Mouse (Mus musculus): ENCODE measurements around the gene Pip5k1b. TPM values are rescaled to one million over a fixed set of nuclear protein-coding genes. Genes with fewer than 3 reads are reported as not detected.

The Pip5k1b gene
- polyA plus RNA-seq, 1 experiment from 2014 or later = 0.34 TPM

GRCm38 (mm10) chr19:24427258-24427657, 128.4 kb downstream of the Pip5k1b start:
- no peak for ATAC-seq (ENCODE audit: insufficient number of reproducible peaks, insufficient read depth, low FRiP score, low TSS enrichment, low read depth)
- Histone ChIP-seq H3K9ac (no peak overlapping the region), H3K36me3 (no peaks in the 10 kb centered on the region), H3K27ac (no peak overlapping the region), H3K4me3 (no peak overlapping the region), H3K27me3 (no peaks in the 10 kb centered on the region), H3K4me1 (0 out of 2 replicates have a peak, but pooled peaks cover 3% of the 10 kb centered on the region), H3K4me2 (no peak overlapping the region), H3K9me3 (no peaks in the 10 kb centered on the region)
- WGBS = 59% methylated on average over 4 of the region's 4 CpGs

DNA sequence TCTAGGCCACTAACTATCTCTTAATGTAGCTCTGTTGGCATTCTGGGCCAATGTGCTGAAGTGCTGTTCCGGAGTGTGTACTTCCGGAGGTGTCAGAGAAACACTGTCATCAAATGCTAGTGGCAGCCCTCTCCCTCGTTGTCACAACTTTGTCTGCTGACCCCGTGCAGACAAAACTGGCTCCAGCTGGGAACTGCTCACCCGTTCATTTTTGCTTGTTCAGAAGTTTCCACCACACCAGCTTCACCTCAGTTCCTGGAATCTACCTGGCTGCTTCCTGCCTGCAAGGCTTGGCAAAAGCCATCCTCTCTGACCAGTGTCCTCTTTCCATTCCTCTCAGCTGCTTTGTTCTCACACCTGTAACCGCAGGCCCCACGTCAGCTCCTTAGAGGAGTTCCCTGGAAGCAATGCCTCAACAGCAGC, 128.9 kb downstream of the Pip5k1b start:
- H3K36me3 ChIP-seq = no peaks in the 10 kb centered on the region
- 0 out of 2 replicates have a peak, but pooled peaks cover 1% of the 10 kb centered on the region for H3K4me1 ChIP-seq
- no peaks in the 10 kb centered on the region for H3K9me3 ChIP-seq
- no peaks in the 10 kb centered on the region for H3K27me3 ChIP-seq
- 81% methylated on average over 7 of the region's 7 CpGs for WGBS
- ATAC-seq (ENCODE audit: insufficient number of reproducible peaks, insufficient read depth, low FRiP score, low TSS enrichment, low read depth) = no peak
- no peak overlapping the region for H3K4me2 ChIP-seq
- no peak overlapping the region for H3K27ac ChIP-seq
- no peak overlapping the region for H3K4me3 ChIP-seq
- H3K9ac ChIP-seq = no peak overlapping the region

- H3K27ac ChIP-seq = no peak overlapping the region
- no peaks in the 10 kb centered on the region for H3K36me3 ChIP-seq
- H3K4me2 ChIP-seq = no peak overlapping the region
- no peaks in the 10 kb centered on the region for H3K4me1 ChIP-seq
- 63% methylated on average over 3 of the region's 3 CpGs for WGBS
- no peaks in the 10 kb centered on the region for H3K27me3 ChIP-seq
- no peak overlapping the region for H3K9ac ChIP-seq
- ATAC-seq (ENCODE audit: insufficient number of reproducible peaks, insufficient read depth, low FRiP score, low TSS enrichment, low read depth) = no peak
- no peak overlapping the region for H3K4me3 ChIP-seq
- H3K9me3 ChIP-seq = no peaks in the 10 kb centered on the region
These were observed 137.6 kb downstream of the Pip5k1b start for GRCm38 (mm10) chr19:24418030-24418429.

DNA sequence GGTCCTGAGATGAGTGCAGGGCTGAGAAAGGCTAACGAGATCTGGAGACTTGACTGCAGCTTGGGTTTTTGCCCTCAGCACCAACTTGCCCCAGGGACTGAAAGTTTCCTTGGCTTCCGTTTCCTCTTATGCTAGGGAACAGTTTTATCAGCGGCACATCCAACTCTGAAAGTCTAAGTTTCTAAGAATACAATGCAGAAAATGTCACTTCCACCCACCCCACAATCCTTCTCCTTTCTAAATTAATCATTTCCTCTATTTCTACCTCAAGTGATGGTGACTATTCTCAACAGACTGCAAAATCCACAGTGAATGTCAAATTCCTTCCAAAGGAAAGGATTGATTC, 138.0 kb downstream of the Pip5k1b start:
- Histone ChIP-seq H3K4me2 (no peak overlapping the region), H3K9me3 (no peaks in the 10 kb centered on the region), H3K4me1 (no peaks in the 10 kb centered on the region), H3K27ac (no peak overlapping the region), H3K27me3 (no peaks in the 10 kb centered on the region), H3K9ac (no peak overlapping the region), H3K36me3 (no peaks in the 10 kb centered on the region), H3K4me3 (no peak overlapping the region)
- no peak for ATAC-seq (ENCODE audit: insufficient number of reproducible peaks, insufficient read depth, low FRiP score, low TSS enrichment, low read depth)
- WGBS = 69% methylated on average over 3 of the region's 3 CpGs

- 83% methylated on average over 9 of the region's 9 CpGs for WGBS
- H3K9me3 ChIP-seq = no peaks in the 10 kb centered on the region
- H3K36me3 ChIP-seq = no peaks in the 10 kb centered on the region
- no peak overlapping the region for H3K4me3 ChIP-seq
- H3K4me2 ChIP-seq = no peak overlapping the region
- H3K4me1 ChIP-seq = no peaks in the 10 kb centered on the region
- ATAC-seq (ENCODE audit: insufficient number of reproducible peaks, insufficient read depth, low FRiP score, low TSS enrichment, low read depth) = no peak
- no peak overlapping the region for H3K9ac ChIP-seq
- no peak overlapping the region for H3K27ac ChIP-seq
- no peaks in the 10 kb centered on the region for H3K27me3 ChIP-seq
These were observed 138.6 kb downstream of the Pip5k1b start for GRCm38 (mm10) chr19:24416975-24417658.

DNA sequence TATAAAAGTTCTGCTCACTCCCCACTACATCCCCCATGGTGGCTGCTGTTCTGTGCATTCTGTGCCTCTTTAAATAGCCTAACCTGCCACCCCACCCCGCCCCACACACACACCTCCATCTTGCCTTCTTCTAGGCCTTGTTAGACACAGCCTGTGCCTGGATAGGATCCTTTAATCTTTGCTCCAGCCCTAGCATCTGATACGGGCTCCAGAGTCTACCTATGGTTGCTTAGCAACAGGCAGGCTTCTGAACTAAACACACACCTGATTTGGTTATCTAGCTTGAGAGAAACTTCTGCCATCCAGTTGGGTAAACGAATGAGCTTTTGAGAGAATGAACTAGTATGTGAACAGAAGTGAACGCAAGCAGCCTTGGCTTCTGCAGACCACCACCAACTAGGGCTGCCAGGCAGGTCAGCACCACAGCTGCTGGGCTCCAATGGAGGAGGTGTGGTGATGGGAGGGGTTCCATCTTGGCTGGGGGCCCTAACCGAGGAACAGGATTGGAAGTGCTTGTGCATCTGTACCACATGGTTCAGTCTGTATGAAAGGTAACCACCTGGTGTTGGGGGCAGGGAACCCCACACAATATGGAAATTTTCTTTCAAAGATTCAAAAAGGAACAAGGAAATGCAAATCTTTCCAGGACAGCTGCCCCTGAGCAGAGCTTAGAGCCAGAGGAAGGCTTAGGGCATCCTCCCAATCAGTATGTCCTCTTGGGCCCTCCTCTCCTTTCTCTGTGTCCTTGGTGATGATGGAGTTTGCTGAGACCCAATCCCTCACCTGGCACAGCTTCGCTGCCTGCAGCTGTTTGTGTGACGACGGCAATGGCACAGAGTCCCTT, 139.7 kb downstream of the Pip5k1b start:
- Histone ChIP-seq H3K36me3 (no peaks in the 10 kb centered on the region), H3K4me1 (no peaks in the 10 kb centered on the region), H3K27ac (no peak overlapping the region), H3K9me3 (no peaks in the 10 kb centered on the region), H3K27me3 (no peaks in the 10 kb centered on the region), H3K9ac (no peak overlapping the region), H3K4me3 (no peak overlapping the region), H3K4me2 (no peak overlapping the region)
- ATAC-seq (ENCODE audit: insufficient number of reproducible peaks, insufficient read depth, low FRiP score, low TSS enrichment, low read depth) = no peak
- 70% methylated on average over 8 of the region's 8 CpGs for WGBS

DNA sequence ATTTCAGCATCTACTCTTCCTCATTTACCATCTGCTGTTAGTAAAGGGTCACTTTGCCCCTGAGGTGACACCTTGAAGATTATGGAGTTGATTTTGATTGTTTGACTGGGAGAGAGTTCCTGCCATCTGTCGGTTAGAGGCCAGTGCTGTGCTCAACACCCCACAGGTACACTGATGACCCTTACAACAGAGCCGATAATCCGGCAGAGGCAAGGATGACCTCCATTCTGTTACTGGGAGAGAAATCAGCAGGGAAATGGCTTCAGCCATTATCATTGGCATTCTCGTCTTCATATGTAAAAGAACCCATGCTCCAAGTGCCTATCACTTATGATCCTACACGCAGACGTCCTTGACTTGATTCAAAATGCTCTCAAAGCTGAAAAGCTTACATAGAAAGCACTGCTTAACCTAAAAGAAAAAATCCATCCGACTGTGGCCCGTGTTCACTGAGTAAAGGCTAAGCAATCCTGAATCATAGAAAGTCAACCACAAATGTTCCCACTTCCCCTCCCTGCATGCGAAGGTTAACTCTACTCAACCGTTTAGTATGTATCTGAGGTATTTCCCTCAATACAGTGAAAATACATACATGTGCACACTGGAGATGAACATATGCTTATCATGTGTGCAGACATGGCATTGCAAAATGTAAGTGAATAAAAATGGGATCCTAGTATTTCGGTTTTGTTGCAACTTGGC, 146.7 kb downstream of the Pip5k1b start:
- no peaks in the 10 kb centered on the region for H3K9me3 ChIP-seq
- ATAC-seq (ENCODE audit: insufficient number of reproducible peaks, insufficient read depth, low FRiP score, low TSS enrichment, low read depth) = no peak

DNA sequence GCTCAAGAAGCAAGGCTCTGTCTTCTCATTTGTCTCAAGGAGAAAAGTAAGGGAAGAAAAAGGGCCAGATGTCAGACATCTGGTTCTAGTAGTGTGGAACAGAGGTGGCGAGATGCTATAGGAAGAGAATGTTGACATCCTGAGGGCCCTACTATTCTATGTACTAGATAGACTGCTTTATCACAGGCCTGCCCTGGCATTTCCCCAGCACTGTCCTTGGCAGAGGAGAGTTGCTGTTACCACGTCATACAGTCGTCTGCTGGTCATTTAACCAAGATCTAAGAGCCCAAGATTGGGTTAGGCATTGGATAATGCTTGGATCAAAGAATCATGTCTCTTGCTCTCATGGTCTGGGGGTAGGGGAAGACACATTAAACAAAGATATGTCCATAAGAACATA, 151.0 kb downstream of the Pip5k1b start:
- Histone ChIP-seq H3K4me1 (no peaks in the 10 kb centered on the region), H3K27me3 (no peaks in the 10 kb centered on the region), H3K4me3 (no peak overlapping the region), H3K27ac (no peak overlapping the region), H3K9ac (no peak overlapping the region), H3K36me3 (no peaks in the 10 kb centered on the region), H3K9me3 (no peaks in the 10 kb centered on the region), H3K4me2 (no peak overlapping the region)
- no peak for ATAC-seq (ENCODE audit: insufficient number of reproducible peaks, insufficient read depth, low FRiP score, low TSS enrichment, low read depth)
- WGBS = 88% methylated on average over 3 of the region's 3 CpGs

More for the DNA sequence above, 146.7 kb downstream of the Pip5k1b start:
- no peaks in the 10 kb centered on the region for H3K27me3 ChIP-seq
- no peak overlapping the region for H3K9ac ChIP-seq
- no peaks in the 10 kb centered on the region for H3K4me1 ChIP-seq
- H3K36me3 ChIP-seq = no peaks in the 10 kb centered on the region
- H3K27ac ChIP-seq = no peak overlapping the region
- H3K4me3 ChIP-seq = no peak overlapping the region
- H3K4me2 ChIP-seq = no peak overlapping the region
- WGBS = 87% methylated on average over 11 of the region's 11 CpGs

GRCm38 (mm10) chr19:24403245-24403644, 152.4 kb downstream of the Pip5k1b start:
- WGBS = 91% methylated on average over 6 of the region's 6 CpGs
- Histone ChIP-seq H3K27me3 (no peaks in the 10 kb centered on the region), H3K9me3 (no peaks in the 10 kb centered on the region), H3K4me1 (no peaks in the 10 kb centered on the region), H3K4me2 (no peak overlapping the region), H3K9ac (no peak overlapping the region), H3K27ac (no peak overlapping the region), H3K4me3 (no peak overlapping the region), H3K36me3 (no peaks in the 10 kb centered on the region)
- ATAC-seq (ENCODE audit: insufficient number of reproducible peaks, insufficient read depth, low FRiP score, low TSS enrichment, low read depth) = no peak

- 76% methylated on average over 2 of the region's 2 CpGs for WGBS
- H3K4me2 ChIP-seq = no peak overlapping the region
- ATAC-seq (ENCODE audit: insufficient number of reproducible peaks, insufficient read depth, low FRiP score, low TSS enrichment, low read depth) = no peak
- H3K9ac ChIP-seq = no peak overlapping the region
- no peaks in the 10 kb centered on the region for H3K9me3 ChIP-seq
- no peaks in the 10 kb centered on the region for H3K27me3 ChIP-seq
- no peak overlapping the region for H3K27ac ChIP-seq
- H3K36me3 ChIP-seq = no peaks in the 10 kb centered on the region
- H3K4me3 ChIP-seq = no peak overlapping the region
- H3K4me1 ChIP-seq = no peaks in the 10 kb centered on the region
These were observed 161.8 kb downstream of the Pip5k1b start for GRCm38 (mm10) chr19:24393920-24394319.

DNA sequence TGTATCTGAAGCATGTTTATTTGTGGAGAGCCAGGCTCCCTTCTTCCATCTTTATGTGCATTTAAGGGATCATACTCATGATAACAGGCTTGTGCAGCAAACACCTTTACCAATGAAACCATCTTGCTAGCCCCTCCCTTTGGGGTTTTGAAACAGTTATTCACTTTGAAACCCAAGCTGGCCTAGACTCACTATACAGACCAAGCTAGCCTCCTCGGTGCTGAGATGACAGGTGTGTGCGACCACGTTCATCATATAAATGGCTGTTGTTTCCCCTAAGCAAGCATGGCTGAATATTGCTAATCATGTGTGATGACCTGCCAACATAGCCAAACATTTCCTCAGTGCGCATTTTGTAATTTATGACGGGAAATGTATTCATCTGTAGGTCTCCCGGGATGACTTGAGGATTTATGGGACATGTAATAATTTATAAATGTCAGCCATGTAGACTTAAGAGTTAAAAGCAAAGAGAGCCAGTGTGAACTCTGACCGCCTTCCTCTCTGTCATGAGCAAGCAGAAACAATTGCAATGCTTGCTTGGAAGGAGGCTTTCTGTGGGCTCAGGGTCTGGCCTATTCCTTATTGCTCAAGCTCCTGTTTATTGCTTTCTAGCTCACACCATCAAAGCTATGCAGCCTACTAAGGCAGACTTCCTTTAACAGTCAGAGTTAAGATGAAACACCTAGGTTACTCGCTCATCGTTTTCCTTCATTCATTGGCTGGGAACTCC, 164.0 kb downstream of the Pip5k1b start:
- 86% methylated on average over 9 of the region's 9 CpGs for WGBS
- no peaks in the 10 kb centered on the region for H3K36me3 ChIP-seq

More for the DNA sequence above, 164.0 kb downstream of the Pip5k1b start:
- no peaks in the 10 kb centered on the region for H3K4me1 ChIP-seq
- no peak for ATAC-seq (ENCODE audit: insufficient number of reproducible peaks, insufficient read depth, low FRiP score, low TSS enrichment, low read depth)
- no peak overlapping the region for H3K4me2 ChIP-seq
- no peak overlapping the region for H3K4me3 ChIP-seq
- H3K27me3 ChIP-seq = no peaks in the 10 kb centered on the region
- H3K9me3 ChIP-seq = no peaks in the 10 kb centered on the region
- H3K27ac ChIP-seq = no peak overlapping the region
- no peak overlapping the region for H3K9ac ChIP-seq
